Mouse (Mus musculus) B cell, adult 2 months (primary cell): ENCODE results near the gene Brms1l.
A peak's percentile ranks its signal among the peaks of the same experiment; 100 is the strongest.
"Not testable (repeated sequence)": the region's sequence is repeated elsewhere in the genome, so short reads cannot be mapped to it uniquely, and the experiment has no call there.

Experiments used
- DNase-seq, 2 experiments: peaks; one replicate each; pipeline ENCODE4 v3.0.0; 2022

Brms1l gene

DNA sequence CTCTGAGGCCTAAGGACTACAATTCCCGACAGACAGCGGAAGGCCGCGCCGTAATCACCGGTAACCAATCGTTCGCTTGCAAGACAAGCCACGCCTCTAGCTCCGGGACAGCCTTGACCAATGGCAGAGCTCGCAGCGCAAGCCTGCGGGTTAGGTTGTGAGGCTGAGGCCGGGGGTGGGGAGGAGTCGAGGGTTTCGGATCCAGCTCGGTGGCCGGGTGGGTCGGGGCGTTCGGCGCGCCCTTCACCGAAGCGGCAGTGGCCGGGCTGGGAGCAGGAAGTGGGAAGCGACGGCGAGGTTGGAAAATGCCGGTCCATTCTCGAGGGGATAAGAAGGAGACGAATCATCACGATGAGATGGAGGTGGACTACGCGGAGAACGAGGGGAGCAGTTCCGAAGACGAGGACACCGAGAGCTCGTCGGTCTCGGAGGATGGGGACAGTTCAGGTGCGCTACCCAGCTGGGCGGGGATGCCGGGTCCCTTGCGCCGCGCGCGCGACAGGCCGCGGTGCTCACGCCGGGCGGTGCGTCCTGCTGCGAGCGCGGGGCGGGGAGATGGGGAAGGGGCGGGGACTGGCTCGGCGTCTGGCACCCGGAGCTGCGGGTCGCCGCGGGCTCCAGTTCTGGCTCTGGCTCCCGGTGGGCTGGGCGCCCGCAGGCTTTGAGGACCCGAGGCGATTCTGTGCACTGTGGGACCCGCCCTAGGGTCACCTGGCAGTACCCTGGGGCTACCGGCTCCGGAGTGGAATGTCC lies at the start of gene Brms1l:
Gene Brms1l (plus strand): TSS at position 126 of the 753 bp plus-strand sequence.
- DNase-seq = peak; percentile 90 to 93

DNA sequence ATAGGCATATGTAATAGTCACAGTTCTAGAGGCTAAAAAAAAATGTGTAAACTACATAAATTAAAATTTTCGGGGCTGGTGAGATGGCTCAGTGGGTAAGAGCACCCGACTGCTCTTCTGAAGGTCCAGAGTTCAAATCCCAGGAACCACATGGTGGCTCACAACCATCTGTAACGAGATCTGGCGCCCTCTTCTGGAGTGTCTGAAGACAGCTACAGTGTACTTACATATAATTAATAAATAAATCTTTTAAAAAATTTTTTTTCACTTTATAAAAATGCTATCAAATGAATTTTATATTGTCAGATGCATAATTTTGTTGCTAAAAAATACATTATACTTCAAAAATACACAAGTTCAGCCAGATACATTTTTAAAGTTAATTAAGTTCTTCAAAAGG lies 41.6 kb upstream of the Brms1l start:
- not testable (repeated sequence) for DNase-seq

DNA sequence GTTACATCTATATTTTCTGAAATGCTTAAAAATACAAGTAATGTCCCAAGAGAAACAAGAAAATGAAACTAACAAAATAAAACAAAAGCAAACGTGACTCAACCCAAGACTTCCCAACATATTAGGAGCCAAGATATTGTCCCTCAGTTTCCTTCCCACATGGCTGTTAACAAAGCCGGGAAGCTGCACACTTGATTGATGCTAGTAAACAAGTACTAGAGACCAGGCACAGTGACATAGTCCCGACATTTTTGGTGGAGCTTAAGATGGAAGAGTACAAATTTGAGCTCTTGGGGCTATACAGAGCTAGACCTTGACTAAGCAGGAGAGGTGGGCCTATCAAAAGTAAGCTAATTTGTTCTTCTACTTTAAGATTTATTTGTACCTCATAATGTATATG lies 39.0 kb upstream of the Brms1l start:
- DNase-seq = no peak

DNA sequence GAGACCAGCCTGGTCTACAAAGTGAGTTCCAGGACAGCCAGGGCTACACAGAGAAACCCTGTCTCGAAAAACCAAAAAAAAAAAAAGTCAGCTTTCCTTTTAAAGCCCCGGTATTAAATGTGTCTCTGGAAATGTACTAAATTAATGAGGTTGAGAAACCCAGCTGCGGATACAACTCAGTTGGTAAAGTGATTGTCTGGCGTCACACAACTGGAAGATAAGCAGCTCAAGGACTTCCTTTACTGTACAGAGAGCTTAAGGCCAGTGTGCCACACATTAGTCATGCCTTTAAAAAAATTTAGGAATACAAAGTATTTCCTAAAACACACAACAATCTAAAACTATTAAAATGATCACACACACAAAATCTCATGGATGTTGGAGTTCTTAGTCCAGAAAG lies 37.4 kb upstream of the Brms1l start:
- no peak for DNase-seq

DNA sequence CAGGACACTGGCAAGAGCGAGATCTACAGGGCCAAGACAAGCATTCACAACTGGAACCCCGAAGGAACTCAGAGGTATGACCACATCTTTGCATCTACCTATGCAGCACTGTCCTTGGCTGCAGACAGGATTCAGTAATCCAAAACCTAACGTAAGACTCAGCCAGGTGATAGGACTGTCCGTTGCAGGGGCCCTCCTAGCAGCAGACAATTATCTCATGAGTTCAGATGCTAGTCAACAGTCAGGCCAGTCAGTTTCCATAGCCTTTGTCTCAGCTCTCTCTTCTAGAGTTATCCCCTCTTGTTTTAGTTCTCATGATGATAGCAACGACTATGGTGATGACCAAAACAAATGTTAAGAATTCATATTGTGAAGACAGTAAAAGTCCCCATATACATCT lies 36.0 kb upstream of the Brms1l start:
- no peak for DNase-seq

DNA sequence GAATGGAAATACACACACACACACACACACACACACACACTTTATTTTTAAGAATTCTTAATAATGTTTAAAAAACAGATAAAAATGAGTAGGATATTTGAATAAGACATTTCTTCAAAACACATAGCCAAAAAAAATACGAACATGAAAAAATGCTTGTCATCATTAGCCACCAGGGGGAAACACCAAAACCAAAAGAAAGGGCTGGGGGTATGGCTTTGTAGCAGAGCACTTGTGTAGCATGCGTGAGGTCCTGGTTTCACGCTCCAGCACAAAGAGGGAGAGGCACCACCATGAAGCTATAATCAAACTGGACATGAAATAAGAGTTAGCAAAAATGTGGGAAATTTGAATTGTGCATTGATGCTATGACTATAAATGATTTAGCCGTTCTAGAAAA lies 35.0 kb upstream of the Brms1l start:
- DNase-seq = no peak

DNA sequence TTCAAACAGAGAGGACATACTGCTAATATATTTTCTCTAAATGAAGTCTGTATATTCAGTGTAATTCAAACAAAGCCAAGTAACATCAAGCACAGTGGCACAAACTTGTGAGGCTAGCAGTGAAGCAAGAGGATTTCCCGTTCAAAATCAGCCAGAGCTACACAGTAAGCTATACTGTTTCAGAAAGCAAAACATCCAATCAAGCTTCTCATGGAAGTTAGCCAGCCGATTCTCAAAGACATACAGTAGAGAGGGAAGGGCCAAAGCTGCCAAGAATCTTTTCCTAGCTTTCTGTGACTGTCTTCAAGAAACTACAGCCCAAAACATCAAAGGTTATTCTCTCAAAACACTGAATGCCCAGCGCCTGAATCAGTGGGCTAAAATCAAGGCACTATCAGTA lies 31.1 kb upstream of the Brms1l start:
- DNase-seq = no peak

DNA sequence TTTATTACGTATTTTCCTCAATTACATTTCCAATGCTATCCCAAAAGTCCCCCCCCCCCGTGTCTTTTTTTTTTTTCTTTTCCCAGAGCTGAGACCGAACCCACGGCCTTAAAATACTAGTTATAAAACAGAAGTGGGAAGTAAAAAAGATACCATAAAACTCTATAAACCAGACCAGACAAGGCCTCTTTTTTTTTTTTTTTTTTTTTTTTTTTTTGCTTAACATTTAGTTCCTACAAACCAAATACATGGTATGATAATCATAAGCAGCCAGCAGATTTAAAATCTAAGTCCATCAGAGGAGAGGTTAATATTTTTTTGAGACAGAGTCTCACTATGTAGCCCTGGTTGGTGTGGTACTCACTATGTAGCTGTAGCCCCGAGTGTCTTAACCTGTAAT lies 19.6 kb upstream of the Brms1l start:
- no peak for DNase-seq

DNA sequence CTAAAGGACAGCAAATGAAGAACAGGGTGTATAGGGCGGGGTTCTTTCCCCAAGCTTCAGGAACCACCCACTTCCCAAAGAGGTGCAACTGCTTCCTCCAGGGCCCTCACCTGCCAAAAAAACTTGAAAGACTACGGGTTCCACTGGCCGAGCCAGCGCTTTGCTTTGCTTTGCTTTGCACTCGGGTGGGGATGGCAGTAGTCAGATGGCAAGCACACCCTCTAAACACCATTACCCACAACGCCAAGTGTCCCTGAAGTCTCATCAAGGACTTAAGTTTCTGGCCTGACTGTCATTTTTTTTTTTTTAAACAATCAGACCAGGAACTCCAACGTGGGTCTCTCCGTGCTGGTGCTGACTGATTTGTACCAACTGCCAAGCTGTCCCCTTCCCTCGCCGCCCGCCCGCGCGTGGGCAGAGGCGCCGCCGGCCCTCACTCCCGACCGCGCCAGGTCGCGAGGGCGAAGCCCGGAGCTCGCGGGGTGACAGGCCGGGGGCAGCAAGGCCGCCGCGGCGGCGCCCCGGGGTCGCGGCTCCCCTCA lies 15.9 kb upstream of the Brms1l start:
- peak in 1 of 2 experiments; percentile 43 for DNase-seq

DNA sequence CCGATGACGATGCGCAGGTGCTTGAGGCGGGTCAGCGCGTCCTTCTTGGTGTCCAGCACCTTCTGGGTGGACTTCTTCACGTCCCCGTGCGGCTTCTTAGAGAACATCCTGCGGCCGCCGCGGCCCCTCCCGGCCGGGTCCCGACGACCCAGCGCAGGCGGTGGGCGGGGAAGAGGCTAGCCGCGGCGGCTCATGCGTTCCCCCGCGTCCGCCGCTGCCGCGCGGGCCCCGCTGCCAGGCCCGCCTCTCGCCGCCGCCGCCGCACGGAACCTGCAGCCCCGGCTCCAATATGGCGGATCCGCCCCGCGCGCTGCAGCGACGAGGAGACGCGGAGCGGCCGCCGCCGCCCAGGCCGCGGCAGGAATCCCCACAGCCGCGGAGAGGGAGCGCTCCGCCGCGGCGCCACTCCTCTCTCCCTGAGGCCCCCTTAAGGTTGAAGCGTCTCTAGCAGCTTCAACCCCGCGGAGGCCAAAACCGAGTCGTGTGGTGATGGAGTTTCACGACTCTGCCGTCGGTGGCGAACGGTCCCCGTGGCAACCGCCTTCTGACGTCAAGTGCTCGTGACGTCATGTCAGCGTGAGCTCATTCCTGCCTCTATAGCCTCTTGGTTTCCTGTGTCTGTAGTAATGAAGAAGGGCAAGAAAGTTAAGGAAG lies 15.3 kb upstream of the Brms1l start, which contains the start of gene Ralgapa1:
Gene Ralgapa1 (minus strand): TSS at position 507 of the 654 bp plus-strand sequence.
- peak; percentile 97 for DNase-seq

DNA sequence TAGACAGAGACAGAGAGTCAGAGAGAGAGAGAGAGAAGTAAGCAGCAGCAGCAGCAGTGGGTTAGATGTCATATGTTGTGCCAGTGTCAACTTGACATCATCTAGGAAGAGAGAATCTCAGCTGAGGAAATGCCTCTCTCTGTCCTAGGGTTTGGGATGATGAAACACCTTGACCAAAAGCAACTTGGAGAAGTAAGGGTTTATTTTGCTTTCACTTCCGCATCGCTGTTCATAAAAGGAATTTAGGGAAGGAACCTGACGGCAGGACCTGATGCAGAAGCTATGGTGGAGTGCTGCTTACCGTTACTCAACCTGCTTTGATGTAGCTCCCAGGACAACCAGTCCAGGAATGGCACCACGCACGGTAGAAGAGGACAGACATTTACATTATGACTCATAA lies 12.1 kb upstream of the Brms1l start:
- DNase-seq = no peak

DNA sequence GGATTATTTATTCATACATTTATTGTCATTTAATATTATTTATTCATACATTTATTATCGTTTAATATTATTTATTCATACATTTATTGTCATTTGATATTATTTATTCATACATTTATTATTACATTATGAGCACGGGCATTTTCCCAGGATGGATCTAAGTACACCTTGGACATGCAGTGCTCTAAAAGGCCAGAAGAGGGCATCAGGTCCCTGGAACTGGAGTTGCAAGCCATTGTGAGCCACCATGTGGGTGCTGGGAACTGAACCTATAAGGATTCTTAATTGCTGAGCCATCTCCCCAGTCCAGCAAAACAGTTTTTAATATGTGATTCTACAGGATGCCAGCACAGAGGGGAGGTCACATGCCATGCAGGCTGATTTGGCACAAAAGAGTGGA lies 10.6 kb upstream of the Brms1l start:
- DNase-seq = no peak

DNA sequence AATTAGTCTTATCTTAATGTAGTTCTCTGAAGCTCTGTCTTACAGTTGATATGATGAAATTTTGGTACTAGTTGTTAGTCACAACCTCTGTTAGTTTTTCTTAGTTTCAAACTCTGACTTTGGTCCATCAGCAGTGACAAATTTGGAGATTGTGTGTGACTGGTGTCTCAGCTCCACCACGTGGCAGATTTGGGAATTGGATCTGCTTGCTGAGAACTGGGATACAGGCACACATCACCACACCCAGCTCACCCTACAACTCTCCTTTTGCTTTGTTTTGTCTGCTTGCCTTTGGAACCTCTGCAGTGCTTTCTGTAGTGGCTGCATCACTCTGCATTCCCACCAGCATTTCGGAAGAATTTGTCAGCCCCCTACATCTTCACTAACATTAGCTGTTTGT lies 5.0 kb upstream of the Brms1l start:
- DNase-seq = peak; percentile 65 to 68

DNA sequence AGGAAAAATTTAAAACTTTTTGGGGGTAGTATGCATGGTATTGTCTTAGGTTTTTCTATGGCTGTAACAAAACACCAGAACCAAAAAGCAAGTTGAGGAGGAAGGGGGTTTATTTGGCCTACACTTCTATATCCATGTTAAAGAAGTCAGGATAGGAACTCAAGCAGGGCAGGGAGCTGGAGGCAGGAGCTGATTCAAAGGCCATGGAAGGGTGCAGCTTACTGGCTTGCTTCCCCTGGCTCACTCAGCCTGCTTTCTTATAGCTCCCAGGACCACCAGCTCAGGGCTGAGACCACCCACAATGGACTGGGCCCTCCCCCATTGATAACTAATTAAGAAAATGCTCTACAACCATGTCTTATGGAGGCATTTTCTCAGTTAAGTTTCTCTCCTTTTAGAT lies 3.2 kb upstream of the Brms1l start:
- no peak for DNase-seq

DNA sequence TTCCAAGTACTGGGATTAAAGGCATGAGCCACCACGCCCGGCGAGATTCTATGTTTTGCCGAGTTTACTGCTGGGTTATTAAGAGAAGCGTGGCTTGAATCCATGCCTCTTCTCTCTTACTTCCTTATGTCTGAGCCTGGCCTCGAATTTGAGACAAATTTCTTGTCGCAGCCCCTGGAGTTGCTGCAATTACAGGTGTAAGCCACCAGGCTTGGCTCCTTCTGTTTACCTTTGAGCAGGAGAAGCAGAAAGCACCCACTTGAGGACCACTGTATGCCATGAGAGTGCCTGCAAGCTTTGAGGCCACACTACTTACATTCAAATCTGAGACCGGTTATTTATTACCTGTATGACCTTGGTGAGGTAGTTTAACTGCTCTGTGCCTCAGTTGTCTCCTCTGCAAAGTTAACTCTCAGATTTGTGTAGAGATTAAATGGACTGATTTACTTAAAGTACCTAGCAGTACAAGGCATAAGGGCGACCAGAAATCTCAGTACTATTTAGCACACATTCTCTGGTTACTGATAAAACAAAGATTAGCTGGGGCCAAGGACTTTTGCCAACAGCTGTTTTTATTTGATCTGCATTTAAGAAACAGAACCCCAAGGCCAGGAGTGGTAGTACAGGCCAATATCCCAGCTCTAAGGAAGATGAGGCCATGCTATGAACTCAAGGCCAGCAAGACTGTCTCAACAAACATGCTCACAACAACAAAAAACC lies 2.1 kb upstream of the Brms1l start:
- DNase-seq = peak in 1 of 2 experiments; percentile 14

DNA sequence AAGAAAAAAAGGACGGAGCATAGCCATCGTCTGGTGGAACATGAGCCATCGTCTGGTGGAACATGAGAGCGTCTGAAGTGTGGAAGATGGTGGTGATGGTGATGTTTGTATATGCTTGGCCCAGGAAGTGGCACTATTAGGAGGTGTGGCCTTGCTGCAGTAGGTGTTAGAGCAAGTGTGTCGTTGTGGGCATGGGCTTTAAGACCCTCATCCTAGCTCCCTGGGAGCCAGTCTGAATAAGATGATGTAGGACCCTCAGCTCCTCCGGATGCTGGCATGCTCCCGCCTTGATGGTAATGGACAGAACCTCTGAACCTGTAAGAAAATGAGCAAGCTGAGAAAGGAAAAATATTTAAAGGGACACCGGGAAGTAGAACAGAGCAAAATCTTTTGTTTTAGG lies 1.2 kb upstream of the Brms1l start:
- DNase-seq = no peak

DNA sequence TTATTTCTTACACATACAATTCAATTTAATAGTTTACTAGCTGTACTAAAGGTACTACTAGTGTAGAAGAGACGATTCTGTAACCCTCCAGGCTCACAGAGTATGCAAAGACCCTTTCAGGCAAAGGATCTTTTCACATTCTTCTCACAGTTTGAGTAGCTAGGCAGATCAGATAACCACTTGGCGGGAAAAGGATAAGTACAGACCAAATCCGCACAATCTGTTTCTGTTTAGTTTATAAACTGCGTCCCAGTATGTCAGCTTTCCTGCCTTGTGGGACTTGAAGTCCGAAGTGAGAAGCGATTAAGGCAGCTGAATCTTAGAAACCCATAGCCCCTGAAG lies 296 bp upstream of the Brms1l start:
- no peak for DNase-seq

DNA sequence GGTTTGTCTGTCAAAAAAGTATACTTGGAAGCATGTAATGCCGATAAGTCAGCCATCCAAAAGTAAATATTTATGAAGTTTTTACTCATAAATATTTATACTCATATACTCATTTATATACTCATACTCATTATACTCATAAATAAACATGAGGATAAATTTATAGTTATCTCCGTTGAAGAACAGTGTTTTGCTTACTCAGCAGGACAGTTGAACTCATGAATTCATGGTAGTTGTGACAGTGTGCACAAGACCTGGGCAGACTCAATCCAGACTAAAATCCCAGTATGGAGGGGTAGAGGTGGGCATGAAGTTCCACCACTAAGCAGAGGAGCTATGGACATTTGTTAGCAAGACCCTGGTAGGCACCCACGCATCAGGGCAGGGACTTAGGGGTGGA lies 1.4 kb downstream of the Brms1l start:
- no peak for DNase-seq

DNA sequence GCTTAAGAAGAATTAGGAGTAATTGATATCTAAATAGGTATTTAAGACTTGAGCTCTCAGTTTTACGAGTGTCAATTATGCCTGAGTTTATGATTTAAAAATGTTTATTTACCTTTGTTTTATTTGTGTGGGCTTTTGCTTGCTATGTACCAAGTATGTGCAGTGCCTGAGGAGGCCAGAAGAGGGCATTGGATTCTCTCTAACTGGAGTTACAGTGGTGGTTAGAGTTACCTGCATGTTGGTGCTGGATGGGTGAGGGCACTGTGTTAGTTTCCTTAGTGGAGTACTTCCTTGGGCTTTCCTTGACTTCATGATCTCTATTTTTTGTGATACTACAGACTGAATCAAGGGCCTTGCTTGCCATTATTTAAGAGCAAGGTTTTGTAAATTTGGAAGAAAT lies 10.6 kb downstream of the Brms1l start:
- DNase-seq = peak; percentile 59 to 63

DNA sequence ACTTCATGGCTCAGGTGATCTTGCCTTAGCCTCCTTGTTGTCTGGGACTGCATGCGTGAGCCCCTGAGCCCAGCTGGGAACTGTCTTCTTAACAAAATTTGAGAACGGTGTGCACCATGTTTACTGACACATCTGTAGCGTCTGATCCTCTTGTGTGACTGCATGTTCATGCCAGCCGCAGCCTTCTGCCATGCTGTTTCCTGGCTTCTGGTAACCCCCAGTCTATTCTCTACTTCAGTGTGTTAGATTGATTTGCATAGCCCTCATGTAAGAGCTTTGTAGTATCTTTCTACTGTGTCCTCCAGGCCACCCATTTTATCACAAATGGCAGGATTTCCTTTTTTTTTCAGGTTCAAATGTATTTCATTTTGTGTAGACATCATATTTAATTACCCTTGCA lies 11.7 kb downstream of the Brms1l start:
- DNase-seq = no peak

DNA sequence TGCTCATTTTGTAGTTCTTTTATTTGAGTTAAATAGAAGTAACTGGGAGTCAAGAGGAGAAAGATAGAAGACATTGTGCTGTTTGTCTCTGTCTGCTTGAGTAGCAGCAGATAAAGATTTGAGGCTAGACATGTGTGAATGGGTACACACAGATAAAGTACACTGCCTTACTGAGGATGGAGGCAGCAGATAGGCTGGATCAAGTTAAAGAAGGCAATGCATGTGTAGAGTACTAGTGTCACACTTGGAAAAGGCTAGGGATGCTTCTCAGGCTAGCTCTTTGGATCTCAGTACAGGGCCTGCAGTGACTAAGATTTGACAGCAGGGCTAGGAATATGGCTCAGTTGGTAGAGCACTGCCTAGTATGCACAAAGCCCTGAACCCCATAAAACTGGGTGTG lies 14.5 kb downstream of the Brms1l start:
- DNase-seq = no peak

DNA sequence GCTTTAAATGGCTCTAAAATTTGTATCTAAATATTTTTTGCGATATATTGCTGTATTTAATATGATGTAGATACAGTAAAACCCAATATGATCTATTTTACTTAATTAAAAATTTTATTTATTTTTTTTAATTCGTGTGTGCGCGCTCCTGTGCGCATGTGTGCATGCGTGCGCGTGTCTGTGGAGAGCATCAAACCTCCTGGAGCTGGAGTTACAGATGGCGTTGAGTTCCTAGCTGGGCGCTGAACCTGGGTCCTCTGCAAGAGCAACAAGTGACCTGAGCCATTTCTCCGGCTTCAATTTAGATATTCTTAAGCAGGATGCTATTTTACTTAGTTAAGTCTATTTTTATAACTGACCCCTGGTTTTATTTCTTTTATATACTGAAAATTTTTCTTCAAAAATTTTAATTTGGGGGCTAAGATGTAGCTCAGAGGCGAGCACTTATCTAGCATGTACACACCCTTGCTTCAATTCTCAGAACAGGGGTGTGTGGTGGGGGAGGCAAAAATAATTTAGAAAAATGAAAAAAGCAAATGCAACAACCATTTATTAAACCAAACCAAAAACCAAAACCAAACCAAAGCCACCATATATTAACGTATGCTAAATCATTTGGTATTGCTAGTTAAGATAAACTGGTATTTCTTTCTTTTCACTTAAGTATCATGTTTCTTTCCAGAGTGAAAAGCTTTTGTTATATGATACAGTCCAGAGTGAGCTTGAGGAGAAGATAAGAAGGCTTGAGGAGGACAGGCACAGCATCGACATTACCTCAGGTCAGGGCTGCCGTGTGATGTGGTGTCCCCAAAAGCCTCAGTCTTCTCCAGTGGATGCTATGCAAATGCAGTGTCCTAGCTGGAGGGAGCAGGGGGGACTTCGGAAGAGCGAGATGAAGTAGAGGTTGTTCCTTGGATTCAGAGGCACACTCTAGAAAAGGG lies 23.6 kb downstream of the Brms1l start:
- DNase-seq = no peak

DNA sequence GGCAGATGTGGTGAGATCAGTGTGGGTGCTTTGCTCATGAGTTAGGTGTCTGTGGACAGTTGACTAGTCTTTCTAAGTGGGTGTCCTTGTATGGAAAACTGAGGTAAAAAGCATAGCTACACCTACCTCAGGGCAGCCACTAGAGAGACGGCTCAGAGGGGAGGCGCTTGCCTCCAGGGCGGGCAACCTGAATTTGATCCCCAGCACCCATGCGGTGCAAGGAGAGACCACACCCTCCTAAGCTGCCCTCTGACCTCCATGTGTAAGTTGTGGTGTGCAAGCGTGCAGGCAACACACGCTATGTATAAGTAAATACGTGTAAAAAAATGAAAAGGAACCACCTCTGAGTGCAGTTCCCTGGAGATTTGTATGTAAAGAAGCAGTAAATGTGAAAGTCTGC lies 24.5 kb downstream of the Brms1l start:
- DNase-seq = no peak
